Mouse (Mus musculus) right cerebral cortex, postnatal 4 days (tissue): Measurements from ENCODE around the gene Itga1.

Experiments
- DNase-seq: peaks from one replicate; pipeline ENCODE4 v3.0.0-alpha.2; 2022

The Itga1 gene

GRCm38 (mm10) chr13:115101355-115102191, at the start of gene Itga1, which contains the start of gene Gm49395:
Gene Itga1 (minus strand): TSS chr13:115101964.
Gene Gm49395 (minus strand): TSS chr13:115101921.
- peak; percentile 46 for DNase-seq

GRCm38 (mm10) chr13:115150602-115151001, 48.8 kb upstream of the Itga1 start:
- DNase-seq, result no peak

- DNase-seq, result no peak
These were observed 48.1 kb upstream of the Itga1 start for GRCm38 (mm10) chr13:115149849-115150248.

GRCm38 (mm10) chr13:115143575-115143974, 41.8 kb upstream of the Itga1 start:
- DNase-seq, result no peak

GRCm38 (mm10) chr13:115142066-115142465, 40.3 kb upstream of the Itga1 start:
- no peak for DNase-seq

- no peak for DNase-seq
These were observed 36.7 kb upstream of the Itga1 start for GRCm38 (mm10) chr13:115138513-115138912.

- no peak for DNase-seq
These were observed 35.0 kb upstream of the Itga1 start for GRCm38 (mm10) chr13:115136761-115137160.

- no peak for DNase-seq
These were observed 30.7 kb upstream of the Itga1 start for GRCm38 (mm10) chr13:115132435-115132834.

- DNase-seq, result no peak
These were observed 29.6 kb upstream of the Itga1 start for GRCm38 (mm10) chr13:115131381-115131780.

GRCm38 (mm10) chr13:115130035-115130434, 28.3 kb upstream of the Itga1 start:
- DNase-seq, result no peak

GRCm38 (mm10) chr13:115127826-115128225, 26.1 kb upstream of the Itga1 start:
- DNase-seq, result no peak

- no peak for DNase-seq
These were observed 24.8 kb upstream of the Itga1 start for GRCm38 (mm10) chr13:115126534-115126933.

GRCm38 (mm10) chr13:115125130-115125529, 23.4 kb upstream of the Itga1 start:
- no peak for DNase-seq

- DNase-seq, result no peak
These were observed 22.8 kb upstream of the Itga1 start for GRCm38 (mm10) chr13:115124521-115124920.

- DNase-seq, result no peak
These were observed 17.0 kb upstream of the Itga1 start for GRCm38 (mm10) chr13:115118756-115119155.

GRCm38 (mm10) chr13:115118195-115118594, 16.4 kb upstream of the Itga1 start:
- DNase-seq, result no peak

GRCm38 (mm10) chr13:115116930-115117621, 15.3 kb upstream of the Itga1 start:
- DNase-seq, result no peak

- no peak for DNase-seq
These were observed 7.9 kb upstream of the Itga1 start for GRCm38 (mm10) chr13:115109628-115110027.

GRCm38 (mm10) chr13:115107436-115107835, 5.7 kb upstream of the Itga1 start:
- no peak for DNase-seq

- DNase-seq, result no peak
These were observed 4.4 kb upstream of the Itga1 start for GRCm38 (mm10) chr13:115106183-115106582.

GRCm38 (mm10) chr13:115102754-115103153, 990 bp upstream of the Itga1 start:
- DNase-seq, result no peak

GRCm38 (mm10) chr13:115100381-115101177, 1.2 kb downstream of the Itga1 start:
- DNase-seq, result no peak

- DNase-seq, result no peak
These were observed 2.4 kb downstream of the Itga1 start for GRCm38 (mm10) chr13:115099381-115099780.
